Mouse (Mus musculus): ENCODE measurements around the gene Brat1. TPM values are rescaled to one million over a fixed set of nuclear protein-coding genes. Genes with fewer than 3 reads are reported as not detected.
A peak's percentile ranks its signal among the peaks of the same experiment; 100 is the strongest.
"Not testable (repeated sequence)": the region's sequence is repeated elsewhere in the genome, so short reads cannot be mapped to it uniquely, and the experiment has no call there.

Gene Brat1
- 10 to 100 TPM; 19.8 to 21.3 TPM for total RNA-seq (2021)
- long read RNA-seq, experiment 1, transcript Brat1-201 (14 exons, 3,333 nt), result major isoform, 13 of 41 reads
- long read RNA-seq, experiment 1, partial matches to known transcripts, result 6 of 41 reads
- long read RNA-seq, experiment 1, other reads (novel, unspliced or antisense), result 21 of 41 reads
- long read RNA-seq, experiment 2, transcript Brat1-202 (14 exons, 3,431 nt), result minor isoform, 5 of 27 reads
- long read RNA-seq, experiment 2, transcript Brat1-201 (14 exons, 3,333 nt), result major isoform, 6 of 27 reads
- long read RNA-seq, experiment 2, partial matches to known transcripts, result 5 of 27 reads
- long read RNA-seq, experiment 2, other reads (novel, unspliced or antisense), result 11 of 27 reads

DNA sequence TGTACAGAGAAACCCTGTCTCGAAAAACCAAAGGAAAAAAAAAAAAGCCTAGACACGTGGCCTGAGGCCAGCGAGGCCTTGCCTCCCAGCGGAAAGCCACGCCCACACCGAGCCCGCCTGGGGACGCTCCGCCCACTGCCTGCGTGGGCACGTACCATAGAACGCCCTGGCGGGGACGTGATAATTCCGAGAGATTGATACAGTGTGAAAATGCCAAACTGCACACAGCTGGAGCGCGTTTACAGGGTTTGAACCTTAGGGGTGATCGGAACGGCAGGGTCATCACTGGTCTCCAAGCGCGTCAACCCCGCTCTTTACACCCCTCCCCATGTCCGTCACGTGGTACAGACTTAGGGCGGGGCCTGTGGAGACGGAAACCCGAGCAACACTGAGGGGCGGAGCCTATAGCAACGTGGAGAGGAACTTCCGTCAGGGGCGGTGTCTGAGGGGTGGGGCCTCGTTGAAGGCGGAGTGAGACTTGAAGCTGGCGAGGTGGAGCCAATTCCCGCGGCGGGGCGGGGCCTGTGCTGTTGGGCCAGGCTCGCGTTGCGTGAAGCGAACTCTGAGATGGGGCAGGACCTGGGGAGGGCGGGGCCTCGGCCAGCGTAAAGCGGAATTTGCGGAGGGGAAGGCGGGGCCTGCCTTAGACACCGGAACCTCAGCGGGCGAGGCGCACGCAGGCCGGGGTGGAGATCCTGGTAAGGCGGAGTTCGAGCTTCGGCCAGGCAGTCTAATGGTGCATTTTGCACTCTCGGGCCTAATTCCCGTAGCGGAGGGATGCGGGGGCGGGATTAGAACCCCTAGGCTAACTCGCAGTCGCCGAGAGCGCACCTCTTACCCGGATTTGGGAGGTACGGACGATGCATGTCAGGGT, at the start of gene Brat1:
TSS of gene Brat1 (plus strand) at position 634 of the 874 bp plus-strand sequence.
- Histone ChIP-seq H3K27ac (peak within 1 kb of the TSS; percentile 99), H3K4me3 (peak within 1 kb of the TSS; percentile 91)
- TF ChIP-seq CTCF (IDR thresholded peaks at IDR 0.05), result no peak
- peak; percentile 99 to 100 for DNase-seq (ENCODE audit: extremely low spot score in 1 of 2, low spot score in 2 of 2)
- intact Hi-C loops (cut with DNase I), result loop anchor here (2.0 to 5.0 kb wide), 2 partner anchors 43 to 56 kb away; partner anchors contain the start of gene Ttyh3

GRCm38 (mm10) chr5:140659607-140660272, 45.1 kb upstream of the Brat1 start:
- Histone ChIP-seq H3K27ac (peak overlapping the region; percentile 71), H3K4me3 (no peak overlapping the region)
- no peak for TF ChIP-seq CTCF (IDR thresholded peaks at IDR 0.05)
- peak; percentile 75 to 76 for DNase-seq (ENCODE audit: extremely low spot score in 1 of 2, low spot score in 2 of 2)
- intact Hi-C loops (cut with DNase I), result no loop called here

DNA sequence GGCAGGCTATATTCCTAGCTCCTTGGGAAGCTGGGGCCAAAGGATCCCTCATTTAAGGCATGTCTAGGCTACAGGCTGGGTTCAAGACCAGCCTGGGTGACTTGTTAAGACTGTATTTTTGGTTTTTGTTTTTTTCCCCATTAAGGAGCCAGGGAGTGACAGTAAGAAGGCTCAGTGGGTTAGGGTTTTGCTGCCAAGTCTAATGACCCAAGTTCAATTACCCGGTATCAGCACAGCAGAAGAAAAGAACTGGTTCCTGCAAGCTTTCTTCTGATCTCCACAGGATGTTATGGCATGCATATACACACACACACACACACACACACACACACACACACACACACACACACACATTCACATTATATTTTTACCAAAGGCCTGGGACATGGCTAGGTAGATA, 44.4 kb upstream of the Brat1 start:
- H3K4me3 ChIP-seq, result no peak overlapping the region
- H3K27ac ChIP-seq, result peak overlapping the region; percentile 71
- no peak for TF ChIP-seq CTCF (IDR thresholded peaks at IDR 0.05)
- DNase-seq (ENCODE audit: extremely low spot score in 1 of 2, low spot score in 2 of 2), result no peak
- intact Hi-C loops (cut with DNase I), result no loop called here

DNA sequence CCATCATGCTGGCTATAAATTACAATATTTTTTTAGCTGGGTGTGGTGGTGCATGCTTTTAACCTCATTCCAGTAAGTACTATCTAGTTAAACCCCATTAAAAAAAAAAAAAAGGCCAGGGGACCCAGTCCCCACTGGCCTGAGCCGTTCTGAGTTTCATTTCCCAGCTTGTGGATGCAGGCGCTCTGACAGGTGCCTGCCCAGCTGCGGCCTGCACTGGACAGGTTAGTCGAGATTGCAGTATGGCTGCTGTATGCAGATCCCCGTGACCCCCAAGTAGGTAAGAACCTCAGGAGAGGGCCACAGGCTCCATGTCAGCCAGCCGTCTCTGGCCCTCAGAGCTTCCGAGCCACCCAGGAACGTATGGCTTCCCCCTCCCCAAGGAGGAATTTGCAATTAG, 43.4 kb upstream of the Brat1 start:
- H3K4me3 ChIP-seq, result no peak overlapping the region
- no peak for DNase-seq (ENCODE audit: extremely low spot score in 1 of 2, low spot score in 2 of 2)
- peak overlapping the region; percentile 72 for H3K27ac ChIP-seq
- intact Hi-C loops (cut with DNase I), result no loop called here
- TF ChIP-seq CTCF (IDR thresholded peaks at IDR 0.05), result no peak

DNA sequence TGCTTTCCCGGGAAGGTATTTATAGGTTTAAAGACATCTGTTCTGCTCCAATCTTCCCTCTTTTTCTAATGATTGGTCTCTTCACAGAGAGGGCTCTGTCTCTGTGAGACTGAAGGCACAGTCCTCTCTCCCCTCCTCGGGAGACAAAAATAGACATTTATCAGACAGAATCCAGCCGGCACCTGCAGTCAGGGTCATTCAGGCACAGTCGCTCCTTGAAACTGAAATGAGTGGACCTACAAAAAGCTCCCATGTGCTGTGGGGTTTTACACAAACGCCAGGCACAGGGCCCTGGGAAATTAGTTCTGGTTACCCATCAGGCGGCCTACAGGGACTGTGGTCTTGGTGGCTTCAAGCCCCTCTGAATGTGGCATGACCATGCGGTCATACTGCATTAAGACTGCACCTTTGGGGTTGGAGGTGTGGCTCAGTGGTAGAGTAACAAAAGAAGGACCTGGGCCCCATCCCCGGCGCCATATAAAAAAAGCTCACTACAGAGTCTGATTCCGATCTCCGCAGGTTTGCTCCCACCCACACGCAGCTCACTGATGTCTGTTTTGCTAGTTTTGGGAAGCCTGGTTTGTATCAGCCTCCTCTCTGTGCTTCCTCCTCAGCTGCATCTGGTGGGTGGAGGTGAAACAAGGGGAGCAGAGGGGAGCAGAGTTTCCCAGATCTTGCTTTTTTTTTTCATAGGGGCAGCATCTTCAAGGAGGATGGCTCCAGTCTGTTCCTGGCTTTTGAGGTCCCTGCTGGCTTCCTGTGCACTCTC, 42.8 kb upstream of the Brat1 start:
- TF ChIP-seq CTCF (IDR thresholded peaks at IDR 0.05), result no peak
- Histone ChIP-seq H3K27ac (peak overlapping the region; percentile 72), H3K4me3 (no peak overlapping the region)
- intact Hi-C loops (cut with DNase I), result loop anchor here (2.0 kb wide), 2 partner anchors 13 to 121 kb away; partner anchors contain the start of gene Ttyh3
- peak; percentile 55 to 56 for DNase-seq (ENCODE audit: extremely low spot score in 1 of 2, low spot score in 2 of 2)

- Histone ChIP-seq H3K4me3 (no peak overlapping the region), H3K27ac (peak overlapping the region; percentile 72)
- intact Hi-C loops (cut with DNase I), result loop anchor here (2.0 kb wide), 2 partner anchors 14 to 122 kb away; partner anchors contain the start of gene Ttyh3
- DNase-seq (ENCODE audit: extremely low spot score in 1 of 2, low spot score in 2 of 2), result peak; percentile 46 to 48
- no peak for TF ChIP-seq CTCF (IDR thresholded peaks at IDR 0.05)
Observed at GRCm38 (mm10) chr5:140662741-140663592, 41.8 kb upstream of the Brat1 start.

DNA sequence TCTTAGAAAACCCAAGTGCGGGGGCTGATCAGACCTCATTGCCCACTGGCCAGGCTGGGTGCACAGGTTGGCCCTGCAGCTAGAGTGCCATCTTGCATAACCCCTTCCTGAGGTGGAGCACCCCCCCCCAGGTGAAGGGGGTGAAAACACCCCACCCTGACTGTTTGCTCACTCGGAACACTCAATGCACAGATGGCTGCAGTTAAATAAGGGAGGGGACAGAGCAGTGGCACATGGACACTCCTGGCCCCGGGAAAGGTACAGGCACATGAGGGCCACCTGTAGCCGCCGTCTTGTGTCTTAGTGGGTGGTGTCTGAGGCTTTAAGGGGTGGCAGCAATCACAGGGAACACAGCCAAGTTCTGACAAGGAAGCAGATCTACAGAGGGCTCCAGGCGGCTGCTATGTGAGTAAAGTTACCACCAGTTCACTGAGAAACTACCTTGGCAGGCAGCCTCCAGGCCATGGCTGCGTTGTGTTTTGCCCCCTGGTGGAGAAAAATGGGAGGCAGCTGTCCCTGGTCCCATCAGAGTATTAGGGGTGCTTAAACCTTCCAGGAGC, 41.1 kb upstream of the Brat1 start:
- TF ChIP-seq CTCF (IDR thresholded peaks at IDR 0.05), result peak; percentile 69
- no peak overlapping the region for H3K4me3 ChIP-seq
- intact Hi-C loops (cut with DNase I), result loop anchor here (2.0 kb wide), 2 partner anchors 15 to 123 kb away; partner anchors contain the start of gene Ttyh3
- peak overlapping the region; percentile 72 for H3K27ac ChIP-seq
- DNase-seq (ENCODE audit: extremely low spot score in 1 of 2, low spot score in 2 of 2), result peak; percentile 55 to 56

- DNase-seq (ENCODE audit: extremely low spot score in 1 of 2, low spot score in 2 of 2), result no peak
- Histone ChIP-seq H3K4me3 (no peak overlapping the region), H3K27ac (no peak overlapping the region)
- intact Hi-C loops (cut with DNase I), result no loop called here
- TF ChIP-seq CTCF (IDR thresholded peaks at IDR 0.05), result no peak
Observed at GRCm38 (mm10) chr5:140672115-140672514, 32.7 kb upstream of the Brat1 start.

GRCm38 (mm10) chr5:140672603-140673002, 32.2 kb upstream of the Brat1 start:
- DNase-seq (ENCODE audit: extremely low spot score in 1 of 2, low spot score in 2 of 2); H3K4me3 ChIP-seq; H3K27ac ChIP-seq; intact Hi-C loops (cut with DNase I): not testable (repeated sequence)

GRCm38 (mm10) chr5:140674036-140674435, 30.8 kb upstream of the Brat1 start:
- no peak for DNase-seq (ENCODE audit: extremely low spot score in 1 of 2, low spot score in 2 of 2)
- H3K27ac ChIP-seq, result no peak overlapping the region
- H3K4me3 ChIP-seq, result no peak overlapping the region
- intact Hi-C loops (cut with DNase I), result no loop called here
- no peak for TF ChIP-seq CTCF (IDR thresholded peaks at IDR 0.05)

Data from left cerebral cortex, adult 2 months (tissue).